Mouse (Mus musculus) CD4-positive, CD25-positive, alpha-beta regulatory T cell, adult 4 months (primary cell): ENCODE results near the gene Cideb. TPM values are rescaled to one million over a fixed set of nuclear protein-coding genes. Genes with fewer than 3 reads are reported as not detected.

Experiments used
- ATAC-seq: one replicate; pipeline ENCODE4 v1.8.0; 2017
- polyA plus RNA-seq, 2 experiments: library from polyadenylated mRNA; unstranded; fragments of 100-300 nt; shearing (Covaris generic); gene quantifications; one replicate each; pipeline ENCODE4 v1.2.1; 2017

Gene Cideb
- polyA plus RNA-seq, 2 experiments from 2014 or later = not detected

DNA sequence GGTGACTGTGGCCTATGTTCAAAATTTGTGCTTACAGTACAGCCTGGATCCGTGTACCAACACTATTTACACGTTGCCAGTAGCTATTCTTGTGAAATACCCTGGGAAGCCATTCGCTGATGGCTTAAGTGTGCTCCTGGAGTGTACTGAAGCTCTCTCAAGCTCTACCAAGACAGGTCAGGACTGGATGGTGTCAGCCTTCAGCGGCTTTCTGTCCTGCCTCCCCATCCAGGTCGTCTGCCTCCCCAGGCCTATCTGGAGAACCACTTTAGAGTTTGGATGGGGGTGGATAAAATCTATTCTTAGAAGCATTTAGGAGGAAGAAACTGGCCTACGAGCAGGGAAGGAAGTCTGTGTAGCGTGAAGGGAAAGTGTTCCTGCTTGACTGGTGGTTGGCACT, 4.9 kb upstream of the Cideb start:
- ATAC-seq = no peak

DNA sequence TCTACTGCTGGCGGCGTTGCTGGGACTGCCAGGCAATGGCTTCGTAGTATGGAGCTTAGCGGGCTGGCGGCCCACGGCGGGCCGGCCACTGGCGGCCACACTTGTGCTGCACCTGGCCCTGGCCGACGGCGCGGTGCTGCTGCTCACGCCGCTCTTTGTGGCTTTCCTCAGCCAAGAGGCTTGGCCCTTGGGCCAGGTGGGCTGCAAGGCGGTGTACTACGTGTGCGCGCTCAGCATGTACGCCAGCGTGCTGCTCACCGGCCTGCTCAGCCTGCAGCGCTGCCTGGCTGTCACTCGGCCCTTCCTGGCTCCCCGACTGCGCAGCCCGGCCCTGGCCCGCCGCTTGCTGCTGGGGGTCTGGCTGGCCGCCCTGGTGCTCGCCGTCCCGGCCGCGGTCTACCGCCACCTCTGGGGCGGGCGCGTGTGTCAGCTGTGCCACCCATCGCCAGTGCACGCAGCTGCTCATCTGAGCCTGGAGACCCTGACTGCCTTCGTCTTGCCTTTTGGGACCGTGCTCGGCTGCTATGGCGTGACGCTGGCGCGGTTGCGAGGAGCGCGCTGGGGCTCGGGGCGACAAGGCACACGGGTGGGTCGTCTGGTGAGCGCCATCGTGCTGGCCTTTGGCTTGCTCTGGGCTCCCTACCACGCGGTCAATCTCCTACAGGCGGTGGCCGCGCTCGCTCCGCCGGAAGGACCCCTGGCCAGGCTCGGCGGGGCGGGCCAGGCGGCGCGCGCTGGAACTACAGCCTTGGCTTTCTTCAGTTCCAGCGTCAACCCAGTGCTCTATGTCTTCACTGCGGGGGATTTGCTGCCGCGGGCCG, 4.0 kb upstream of the Cideb start:
- no peak for ATAC-seq

DNA sequence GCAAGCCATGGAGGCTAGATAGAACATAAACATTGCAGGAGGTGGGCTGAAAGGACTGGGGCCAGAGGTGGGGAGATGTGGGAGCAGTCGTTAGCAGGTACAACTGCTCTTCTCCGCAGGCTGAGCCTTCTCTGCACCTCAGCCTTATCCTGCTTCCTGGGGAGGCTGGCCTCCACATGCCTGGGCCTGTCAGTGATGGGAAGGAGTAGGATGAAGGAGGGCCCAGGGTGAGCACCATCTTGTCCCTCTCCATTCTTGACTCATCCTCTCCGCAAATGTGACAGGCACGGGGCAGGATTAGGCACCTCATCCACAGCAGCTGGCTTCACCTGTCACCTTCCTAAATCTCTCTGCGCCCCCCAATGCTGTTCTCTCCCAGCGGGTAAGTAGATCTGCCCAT, 2.9 kb upstream of the Cideb start, which contains the start of gene Ltb4r2:
Gene Ltb4r2, plus strand, starts transcription at position 266 of the 400 bp plus-strand sequence.
- ATAC-seq = no peak

DNA sequence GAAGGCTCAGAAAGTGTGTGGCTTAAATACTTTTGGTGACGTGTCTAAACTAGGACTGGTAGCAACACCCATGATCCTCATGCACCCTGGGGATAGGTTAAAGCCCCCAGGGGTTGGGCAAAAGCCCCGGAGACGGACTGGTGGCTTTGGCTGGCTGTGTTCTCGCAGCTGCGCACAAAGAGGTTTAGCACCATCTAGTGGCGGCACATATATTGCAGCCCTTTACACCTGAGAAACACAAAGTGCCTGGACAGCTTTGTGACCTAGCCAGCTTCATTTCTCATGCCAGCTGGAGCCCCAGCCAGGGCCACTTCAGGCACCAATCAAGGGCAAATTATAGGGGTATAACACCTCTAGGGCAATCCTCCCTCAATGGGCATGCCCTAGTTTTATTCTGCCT, 1.9 kb upstream of the Cideb start:
- ATAC-seq = peak; percentile 75

DNA sequence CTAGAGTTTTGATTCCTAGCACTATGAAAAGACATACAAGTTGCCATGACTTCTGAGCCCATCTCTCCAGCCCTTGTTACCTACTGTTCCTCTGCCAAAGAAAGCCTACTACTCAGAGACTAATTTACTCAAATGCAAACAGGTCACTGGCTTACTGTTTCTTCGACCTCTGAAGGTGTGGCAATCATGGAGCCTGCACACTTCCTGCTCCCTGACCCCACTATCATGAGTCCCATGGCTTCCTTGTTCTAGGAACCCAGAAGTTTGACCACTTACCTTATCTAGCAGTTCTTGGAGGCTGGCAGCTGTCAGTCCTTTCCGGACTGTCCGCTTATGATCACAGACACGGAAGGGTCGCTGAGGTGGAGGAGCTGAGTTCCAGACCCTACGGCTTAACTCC, 692 bp downstream of the Cideb start:
- no peak for ATAC-seq

DNA sequence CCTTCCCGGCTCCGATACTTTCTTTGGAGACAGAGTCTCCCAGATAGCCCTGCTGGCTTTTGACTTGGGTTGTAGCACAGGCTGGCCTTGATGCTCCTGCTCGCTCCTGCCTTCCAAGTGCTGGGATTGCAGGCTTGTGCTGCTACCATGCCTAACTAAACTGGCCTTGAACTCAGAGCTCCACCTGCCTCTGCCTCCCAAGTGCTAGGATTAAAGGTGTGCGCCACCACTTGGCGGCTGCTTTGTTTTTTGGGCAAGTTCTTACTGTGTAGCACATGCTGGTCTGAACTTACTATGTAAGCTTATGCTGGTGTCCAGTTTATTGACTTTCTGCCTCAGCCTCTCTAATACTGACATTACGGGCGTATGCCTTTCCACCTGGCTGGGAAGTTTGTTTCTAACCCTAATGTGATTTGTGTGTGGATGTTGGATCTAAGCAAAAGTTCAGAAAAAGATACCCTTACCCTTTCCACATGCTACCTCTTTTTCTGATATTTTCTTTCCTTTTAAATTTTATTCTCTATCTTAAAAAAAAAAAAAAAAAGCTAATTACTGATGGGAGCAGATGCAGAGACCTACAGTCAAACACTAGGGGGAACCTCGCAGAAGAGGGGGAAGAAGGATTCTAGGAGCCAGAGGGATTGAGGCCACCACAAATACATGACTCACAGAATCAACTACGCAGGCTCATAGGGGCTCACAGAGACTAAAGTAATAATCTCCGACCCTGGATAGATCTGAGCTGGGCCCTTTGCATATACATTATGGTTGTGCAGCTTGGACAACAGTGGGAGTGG, 11.0 kb downstream of the Cideb start:
- no peak for ATAC-seq

DNA sequence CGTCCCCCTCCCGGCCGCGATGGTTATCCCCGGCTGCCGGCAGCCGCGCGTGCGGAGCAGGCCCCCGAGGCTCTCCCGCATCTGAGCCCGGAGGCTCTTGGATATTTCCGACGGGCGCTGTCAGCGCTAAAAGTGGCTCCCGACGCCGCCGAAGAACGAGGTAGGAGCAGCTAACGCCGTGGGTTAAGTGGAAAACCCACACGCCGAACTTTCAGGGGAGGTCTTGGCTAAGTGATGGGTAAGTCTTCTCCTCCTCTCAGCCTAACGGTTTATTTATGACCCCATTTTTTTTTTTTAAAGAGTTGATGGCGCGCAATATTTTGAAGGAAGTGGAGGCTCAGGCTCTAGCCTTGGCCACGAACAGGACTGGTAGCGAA, 12.4 kb downstream of the Cideb start:
- peak; percentile 28 for ATAC-seq

DNA sequence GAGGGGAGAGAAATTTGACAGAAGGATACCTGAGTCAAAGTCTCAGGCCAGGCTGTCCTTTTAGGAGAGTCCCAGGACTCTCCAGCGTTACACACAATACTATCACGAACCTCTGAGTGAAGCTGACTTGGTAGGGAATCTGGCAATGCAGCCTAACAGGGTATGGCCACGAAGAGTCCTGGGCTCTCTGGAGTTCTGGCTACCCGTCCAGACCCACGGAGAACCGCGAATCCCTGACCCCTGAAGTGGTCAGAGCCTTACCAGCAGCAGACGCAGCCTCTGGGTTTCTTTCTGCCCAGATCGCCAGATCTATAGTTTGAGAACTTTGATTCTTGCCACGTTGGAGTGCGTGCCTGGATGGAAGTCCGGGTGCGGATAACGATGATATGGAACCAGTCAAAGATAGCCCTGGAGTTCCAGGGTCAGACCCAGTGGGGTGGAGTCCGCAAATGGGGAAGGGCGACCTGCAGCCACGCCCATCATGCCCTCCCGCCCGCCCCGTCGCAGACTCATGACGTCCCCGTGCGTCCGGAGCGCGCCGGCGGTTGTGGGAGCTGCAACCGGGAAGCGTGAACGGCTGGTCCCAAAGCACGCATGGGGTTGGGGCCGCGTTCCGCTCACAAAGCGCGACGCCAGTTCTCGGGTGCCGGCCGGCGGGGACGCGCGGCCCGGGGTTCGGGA, 12.9 kb downstream of the Cideb start, which contains the start of the genes Dhrs1 and Nop9:
Gene Dhrs1, minus strand, starts transcription at position 511 of the 681 bp plus-strand sequence.
Gene Nop9, plus strand, starts transcription at position 514 of the 681 bp plus-strand sequence.
- peak; percentile 74 for ATAC-seq

DNA sequence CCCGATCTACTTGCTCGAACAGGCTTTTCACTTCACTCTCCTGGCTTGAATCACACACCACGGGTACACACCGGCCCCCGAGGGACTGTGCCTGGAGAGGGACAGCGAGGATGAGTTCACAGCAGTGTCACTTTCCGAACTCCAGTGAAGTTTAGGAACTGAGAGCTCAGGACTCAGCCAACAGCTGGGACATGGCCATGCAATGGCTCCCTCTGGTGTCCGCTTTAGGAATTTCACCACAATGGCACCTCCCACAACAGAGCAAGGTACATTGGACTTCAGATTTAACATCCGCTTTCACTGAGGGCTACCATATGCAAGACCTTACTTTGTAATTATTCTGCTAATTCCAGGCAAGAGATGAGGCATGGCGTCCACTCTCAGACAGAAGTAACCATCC, 14.5 kb downstream of the Cideb start:
- ATAC-seq = peak; percentile 84

DNA sequence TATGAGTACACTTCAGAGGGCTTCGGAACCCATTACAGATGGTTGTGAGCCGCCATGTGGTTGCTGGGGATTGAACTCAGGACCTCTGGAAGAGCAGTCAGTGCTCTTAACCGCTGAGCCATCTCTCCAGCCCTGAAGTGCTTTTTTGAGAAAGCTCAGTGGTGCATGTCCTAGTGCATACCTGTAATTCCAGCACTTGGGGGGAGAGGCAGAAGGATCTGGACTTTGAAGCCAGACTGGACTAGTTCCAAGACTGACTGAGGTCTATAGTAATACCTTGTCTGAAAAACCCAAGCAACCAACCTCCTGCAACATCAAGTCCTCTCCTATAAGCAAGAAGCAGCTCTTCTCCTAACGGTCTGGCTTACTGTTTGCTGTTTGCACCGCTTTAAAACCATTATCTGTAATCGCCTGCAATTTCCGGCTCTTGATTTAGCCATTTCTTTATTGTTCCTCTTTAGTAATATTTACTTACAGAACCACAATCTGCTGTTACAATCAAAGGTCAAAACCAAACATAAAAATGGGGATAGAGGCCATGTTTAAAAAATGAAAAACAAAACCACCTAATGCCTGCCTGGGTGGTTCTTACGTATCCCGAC, 21.1 kb downstream of the Cideb start:
- no peak for ATAC-seq

DNA sequence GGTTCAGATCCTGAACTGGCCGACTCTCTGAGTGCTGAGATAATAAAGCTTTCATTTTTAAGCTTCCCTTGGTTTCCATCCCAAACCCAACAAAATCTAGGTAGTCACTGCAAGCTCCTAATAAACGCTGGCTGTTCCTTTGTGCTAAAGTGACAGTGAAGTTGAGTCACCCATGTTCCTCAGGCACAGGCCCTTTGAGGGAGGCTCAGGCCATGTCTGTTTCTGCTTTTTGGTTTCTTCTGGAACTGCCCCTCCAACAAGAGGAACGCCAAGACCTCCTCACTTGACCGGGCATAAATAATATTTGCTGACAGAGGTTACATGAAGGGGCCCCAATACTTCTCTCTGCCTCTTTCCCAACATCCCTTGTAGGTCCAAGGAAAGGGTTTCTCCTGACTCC, 22.5 kb downstream of the Cideb start:
- no peak for ATAC-seq

DNA sequence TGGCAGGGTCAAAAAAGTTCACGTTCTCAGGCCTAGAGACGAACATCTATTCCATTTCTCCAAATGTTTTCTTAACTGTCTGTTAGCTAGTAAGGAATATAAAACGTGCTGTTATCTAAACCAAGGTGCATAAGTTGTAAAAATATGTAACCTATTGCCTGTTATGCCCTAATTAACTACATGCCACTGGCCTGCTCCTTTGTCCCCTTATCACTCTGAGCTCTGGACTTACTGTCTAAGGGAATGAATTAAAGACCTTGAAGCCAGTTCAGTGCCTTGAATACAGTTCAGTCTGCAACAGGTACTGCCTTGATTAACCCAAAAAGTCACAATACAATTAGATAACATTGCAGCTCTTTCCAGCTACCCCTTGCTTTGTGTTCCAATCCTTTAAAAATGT, 22.9 kb downstream of the Cideb start:
- ATAC-seq = no peak

DNA sequence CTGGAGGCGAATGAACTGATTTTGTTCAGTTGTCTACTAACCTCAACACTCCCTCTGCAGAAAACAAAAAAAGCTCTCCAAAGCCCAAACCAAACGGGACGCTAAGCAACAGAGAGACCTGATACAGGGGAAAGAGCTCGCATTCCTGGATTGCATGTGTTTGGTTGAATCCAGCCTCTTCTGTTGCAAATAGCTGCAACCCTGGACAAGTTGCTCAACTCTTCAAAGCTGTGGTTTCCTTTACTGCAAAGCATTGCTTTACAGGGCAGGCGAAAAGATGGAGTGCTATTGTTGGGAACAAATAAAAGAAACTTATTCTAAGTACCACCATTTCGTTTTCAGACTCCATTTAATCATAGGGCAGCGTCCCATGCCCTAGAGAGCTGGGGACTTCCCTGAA, 23.4 kb downstream of the Cideb start:
- ATAC-seq = no peak

DNA sequence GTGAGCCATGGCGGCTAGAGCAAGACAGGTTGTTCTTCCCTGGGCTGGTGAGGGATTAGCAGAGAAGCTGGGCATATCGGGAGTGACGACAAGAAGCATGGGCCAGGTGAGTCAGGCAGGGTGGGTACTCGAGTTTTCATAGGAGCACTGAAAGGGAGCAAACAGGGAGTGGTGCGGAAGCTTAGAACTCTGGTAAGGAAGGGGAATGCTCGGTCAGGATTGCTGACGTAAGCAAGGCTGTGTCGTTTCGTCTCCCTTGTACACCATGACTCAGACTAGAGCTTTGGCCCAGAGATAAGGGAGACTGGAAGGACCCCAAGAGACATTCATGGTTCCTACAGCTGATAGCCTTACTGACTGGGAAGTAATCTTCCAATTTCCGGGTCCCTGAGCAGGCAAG, 24.4 kb downstream of the Cideb start:
- no peak for ATAC-seq

DNA sequence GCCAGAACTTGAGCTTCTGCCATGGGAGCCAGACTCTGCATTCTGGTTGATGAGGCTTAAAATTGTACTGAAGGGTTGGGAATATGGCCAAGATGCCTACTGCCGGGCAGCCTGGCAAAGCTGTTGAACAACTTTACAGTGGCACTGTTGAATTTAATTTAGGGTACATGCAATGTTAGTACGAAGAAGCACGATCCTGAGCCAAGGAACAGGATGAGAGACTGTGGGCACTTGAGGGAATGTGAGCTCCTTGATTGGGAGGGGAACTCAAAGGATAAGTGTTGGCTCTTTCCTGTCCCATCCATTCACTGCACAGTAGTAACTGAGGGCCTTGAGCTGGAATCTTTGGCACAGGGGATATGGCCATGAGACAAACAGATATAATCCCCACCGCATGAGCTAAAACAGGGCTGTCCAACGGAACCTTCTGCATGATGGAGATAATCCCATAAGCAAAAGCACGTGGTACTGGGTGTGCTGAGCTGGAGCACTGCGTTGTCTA, 27.7 kb downstream of the Cideb start:
- no peak for ATAC-seq

DNA sequence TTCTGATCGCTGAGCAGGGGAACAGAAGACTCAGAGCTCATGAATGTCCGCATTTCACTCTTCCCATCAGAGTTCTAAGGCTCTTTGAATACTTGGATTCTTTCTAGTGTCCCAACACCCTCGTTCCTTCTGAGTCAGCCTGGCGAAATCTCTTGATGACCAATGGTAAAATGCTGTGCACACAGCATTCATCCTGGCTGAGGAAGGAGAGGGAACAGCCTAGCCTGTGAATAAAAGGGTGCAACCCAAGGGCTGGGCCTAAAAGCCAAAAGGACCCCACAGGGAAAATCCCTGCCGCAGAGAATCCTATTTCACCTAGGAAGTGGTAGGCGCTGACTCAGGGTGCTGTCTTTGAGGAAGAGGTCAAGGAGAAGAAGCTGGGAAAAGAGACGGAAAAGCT, 28.1 kb downstream of the Cideb start:
- no peak for ATAC-seq

DNA sequence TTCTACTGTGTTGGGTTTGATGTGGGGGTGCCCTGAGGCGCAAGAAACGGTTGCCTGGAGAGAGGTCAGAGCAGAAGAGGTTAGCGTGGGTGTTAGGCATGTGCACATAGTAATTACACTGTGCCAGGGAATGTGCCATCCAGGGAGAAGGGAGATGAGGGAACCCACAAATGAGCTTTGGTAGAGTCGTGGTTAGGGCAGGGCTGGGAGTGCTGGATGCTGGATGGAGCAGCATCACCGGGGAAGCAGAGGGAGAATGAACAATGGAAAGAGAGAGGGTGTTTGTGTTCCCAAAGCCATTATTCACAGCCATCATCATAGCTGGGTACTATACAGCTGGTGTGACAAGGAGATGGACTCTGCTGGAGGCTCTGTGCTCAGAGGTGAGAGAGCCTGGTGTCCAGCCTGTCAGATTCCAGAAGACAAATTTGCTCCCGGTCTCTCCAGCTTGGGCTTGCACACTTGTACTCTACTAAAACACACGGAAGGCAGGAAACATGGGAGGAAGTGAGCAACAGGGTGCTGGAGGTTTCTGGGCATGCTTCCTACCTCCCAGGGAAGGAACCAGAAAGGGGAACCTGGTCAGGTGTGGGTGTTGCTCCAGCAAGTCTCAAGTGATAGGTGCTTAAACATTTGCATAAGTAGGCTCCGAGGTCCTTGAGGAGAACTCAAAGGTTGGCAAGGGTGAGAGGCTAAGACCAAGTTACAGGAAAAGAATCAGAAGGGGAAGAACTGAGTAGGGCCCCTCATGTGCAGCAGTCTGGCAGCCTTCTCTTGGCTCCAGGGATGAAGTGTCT, 30.2 kb downstream of the Cideb start:
- ATAC-seq = no peak

DNA sequence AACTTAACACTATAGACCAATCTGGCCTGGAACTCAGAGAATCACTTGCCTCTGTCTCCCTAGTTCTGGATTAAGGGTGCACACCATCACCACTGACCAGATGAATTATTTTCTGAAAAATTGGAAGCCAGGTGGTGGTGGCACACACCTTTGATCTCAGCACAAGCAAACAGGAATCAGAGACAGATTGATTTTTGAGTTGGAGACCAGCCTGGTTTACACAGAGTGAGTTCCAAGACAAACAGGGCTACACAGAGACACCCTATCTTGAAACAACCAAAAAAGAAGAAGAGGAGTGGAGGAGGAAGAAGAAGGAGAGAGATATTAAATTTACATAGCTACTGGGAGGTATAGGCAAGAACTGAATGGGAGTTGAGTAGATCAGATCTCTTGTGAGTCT, 32.0 kb downstream of the Cideb start:
- ATAC-seq = no peak

DNA sequence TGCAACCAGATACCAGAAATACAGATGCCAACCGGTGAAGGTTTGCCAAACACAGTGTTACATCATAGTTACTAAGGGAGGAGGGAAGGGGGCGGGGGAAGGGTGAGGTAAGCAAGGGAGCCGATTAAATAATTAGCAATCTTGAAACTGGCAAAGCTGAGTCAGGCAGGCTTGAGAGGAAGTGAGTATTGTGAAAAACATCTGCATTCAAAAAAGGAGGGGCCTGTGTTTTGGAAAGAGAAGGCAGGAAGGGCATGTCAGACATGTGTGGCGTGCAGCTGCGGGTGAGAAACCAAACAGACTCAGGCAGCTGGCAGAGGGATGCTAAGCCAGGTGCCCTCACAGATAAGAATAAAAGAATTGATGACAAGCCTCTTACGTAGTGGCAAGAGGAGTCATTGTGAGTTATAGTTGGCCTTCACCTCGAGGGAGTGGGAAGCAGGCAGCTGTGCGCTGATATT, 33.8 kb downstream of the Cideb start:
- ATAC-seq = peak; percentile 83

DNA sequence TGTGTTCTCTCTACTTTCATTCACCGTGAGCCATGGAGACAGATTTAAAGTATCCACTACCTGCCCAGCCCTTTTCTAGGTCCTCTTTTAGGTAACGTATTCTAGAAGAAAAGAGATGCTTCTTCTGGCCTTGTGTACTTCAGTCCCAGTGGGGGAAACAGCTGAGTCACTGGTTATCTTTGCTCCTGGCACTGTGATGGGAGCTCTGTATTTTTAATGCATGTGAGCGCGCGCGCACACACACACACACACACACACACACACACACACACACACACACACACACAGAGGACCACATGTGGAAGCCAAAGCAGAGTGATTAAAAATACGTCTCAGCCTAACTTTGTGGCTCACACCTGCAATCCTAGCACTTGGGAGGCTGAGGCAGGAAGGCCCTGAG, 34.8 kb downstream of the Cideb start:
- no peak for ATAC-seq

DNA sequence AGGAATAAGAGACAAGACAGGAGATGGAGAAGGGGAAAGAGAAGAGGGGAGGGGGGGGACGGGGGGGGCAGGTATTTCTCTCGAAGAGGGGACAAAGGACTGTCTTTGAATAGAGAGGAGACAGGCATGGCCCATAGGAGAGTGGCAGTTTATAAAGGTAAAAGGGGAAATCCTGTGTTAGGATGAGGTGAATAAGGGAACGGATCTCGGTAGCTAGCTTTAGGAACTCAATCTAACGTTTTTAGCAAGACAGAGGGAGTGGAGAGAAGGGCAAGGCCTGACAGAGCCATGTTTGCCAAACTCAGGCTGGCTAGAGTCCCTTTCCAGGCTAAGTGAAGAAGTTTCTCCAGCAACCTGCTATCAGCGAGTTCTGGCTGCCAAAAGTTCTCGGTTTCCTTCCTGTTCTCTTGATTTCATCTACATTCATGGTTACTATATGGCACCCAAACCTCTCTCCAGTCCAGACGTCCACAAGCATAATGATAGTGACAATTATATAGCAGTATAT, 35.8 kb downstream of the Cideb start:
- ATAC-seq = no peak
